Mouse (Mus musculus) liver, adult 2 months (tissue): ENCODE results near the gene Ric8b.

ENCODE experiments used
- CTCF ChIP-seq: fragments of 200-500 bp; IDR thresholded peaks from 2 replicates; pipeline ENCODE4 v1.5.1; 2011; ENCODE audit warnings: low read depth, low read length, control low read depth
- POLR2A ChIP-seq: fragments of 200-500 bp; IDR thresholded peaks from 2 replicates; pipeline ENCODE4 v1.6.1; 2011; ENCODE audit warnings: low read length, control low read depth; ENCODE audit not compliant: insufficient read depth; ENCODE audit errors: extremely low read depth

- TF ChIP-seq CTCF (no peak), POLR2A (no peak)
Measured at GRCm38 (mm10) chr10:84908006-84908405, 9.4 kb upstream of the Ric8b start.
